Comparison of ENCODE assay signal across 12 mouse cellular contexts in genomic region chr10:83102745-83103144, GRCm38 (mm10).
DNase-seq lines count a peak whose midpoint lies in the region; ATAC-seq and TF ChIP-seq lines count a peak whose summit lies in the region.
"Had no signal": no experiment of that assay in that cellular context is flagged by ENCODE, and none has a peak within 500 bp of the region (broad histone marks: within the 10 kb centered on the region; RNA-seq: fewer than 3 reads in every experiment).

No protein-coding gene starts in this region.

- 34% methylated on average over 15 of the region's 15 CpGs for WGBS in heart, embryonic 14.5 days
- WGBS in forebrain, embryonic 15.5 days = 11% methylated on average over 15 of the region's 15 CpGs
- 37% methylated on average over 15 of the region's 15 CpGs for WGBS in limb, embryonic 14.5 days
- 12% methylated on average over 15 of the region's 15 CpGs for WGBS in neural tube, embryonic 14.5 days

- ATAC-seq in heart, embryonic 14.5 days (ENCODE audit: insufficient number of reproducible peaks, insufficient read depth, low FRiP score, low read depth) = no peak
- ATAC-seq in forebrain, embryonic 15.5 days (replicated peaks) = no peak
- ATAC-seq in limb, embryonic 14.5 days (ENCODE audit: low FRiP score, low read depth) = no peak
- ATAC-seq in neural tube, embryonic 14.5 days (ENCODE audit: low read depth) = no peak
- no peak for ATAC-seq in granulocyte monocyte progenitor cell, adult 5-6 weeks (replicated peaks; ENCODE audit: poor library complexity, severe bottlenecking)
- ATAC-seq: liver, embryonic 12.5 days had no signal

- no peak overlapping the region for H3K9ac ChIP-seq in heart, embryonic 14.5 days (ENCODE audit: low read length)
- H3K9ac ChIP-seq in forebrain, embryonic 15.5 days (replicated peaks) = 0 out of 2 replicates have a peak overlapping the region, but pooled peaks have one; percentile 1
- no peak overlapping the region for H3K9ac ChIP-seq in limb, embryonic 14.5 days (ENCODE audit: low read depth, low read length, severe bottlenecking)
- 0 out of 2 replicates have a peak overlapping the region, but pooled peaks have one; percentile 7 for H3K9ac ChIP-seq in neural tube, embryonic 14.5 days (replicated peaks; ENCODE audit: low read depth, low read length)
- H3K9ac ChIP-seq: liver, embryonic 12.5 days had no signal

- peak overlapping the region; percentile 39 for H3K4me2 ChIP-seq in heart, embryonic 14.5 days (ENCODE audit: low read length)
- peak overlapping the region; percentile 24 for H3K4me2 ChIP-seq in forebrain, embryonic 15.5 days (replicated peaks)
- H3K4me2 ChIP-seq in limb, embryonic 14.5 days (replicated peaks; ENCODE audit: low read depth, low read length, severe bottlenecking) = 0 out of 2 replicates have a peak overlapping the region, but pooled peaks have one; percentile 5
- no peak overlapping the region for H3K4me2 ChIP-seq in neural tube, embryonic 14.5 days (ENCODE audit: low read depth, low read length)
- H3K4me2 ChIP-seq: liver, embryonic 12.5 days had no signal

- no peak overlapping the region for H3K27ac ChIP-seq in heart, embryonic 14.5 days (replicated peaks in 1 of 2; ENCODE audit: control insufficient read depth in 1 of 2, insufficient read depth in 1 of 2, low read depth in 2 of 2, low read length in 2 of 2)
- peak overlapping the region; percentile 68 for H3K27ac ChIP-seq in forebrain, embryonic 15.5 days (replicated peaks)
- H3K27ac ChIP-seq in limb, embryonic 14.5 days (replicated peaks; ENCODE audit: low read depth, low read length) = no peak overlapping the region
- H3K27ac ChIP-seq in neural tube, embryonic 14.5 days (ENCODE audit: low read depth, low read length) = peak overlapping the region; percentile 10; the same call in 1 of the 2 replicates
- H3K27ac ChIP-seq: liver, embryonic 12.5 days had no signal

- no peaks in the 10 kb centered on the region for H3K27me3 ChIP-seq in heart, embryonic 14.5 days (ENCODE audit: control insufficient read depth, insufficient read depth, low read length)
- H3K27me3 ChIP-seq in forebrain, embryonic 15.5 days = no peaks in the 10 kb centered on the region; the same call in 1 of the 2 replicates
- no peaks in the 10 kb centered on the region for H3K27me3 ChIP-seq in limb, embryonic 14.5 days (ENCODE audit: control insufficient read depth, insufficient read depth, low read length)
- H3K27me3 ChIP-seq in neural tube, embryonic 14.5 days (ENCODE audit: control insufficient read depth, insufficient read depth, low read length) = no peaks in the 10 kb centered on the region
- H3K27me3 ChIP-seq: liver, embryonic 12.5 days had no signal

- intact Hi-C loops in heart, postnatal 10 days (cut with DNase I) = loop anchor here (5.0 kb wide), 1 partner anchor 85 kb away; no protein-coding TSS in a partner anchor

- no peak for DNase-seq in heart, postnatal 10 days
- no peak for DNase-seq in limb, embryonic 14.5 days (ENCODE audit: low spot score)
- no peak for DNase-seq in spleen, postnatal 4 days (ENCODE audit: low spot score in 2 of 2)
- no peak for DNase-seq in kidney, adult 11 months
- DNase-seq: kidney, adult 2 months; layer of hippocampus, postnatal 36 days; lung, postnatal 36 days had no signal

- H3K4me1 ChIP-seq in heart, embryonic 14.5 days (ENCODE audit: control insufficient read depth in 2 of 2, insufficient read depth in 2 of 2, low read length in 2 of 2) = peaks cover 19 to 22% of the 10 kb centered on the region in 2 experiments
- H3K4me1 ChIP-seq in forebrain, embryonic 15.5 days = peaks cover 62% of the 10 kb centered on the region
- peaks cover 40% of the 10 kb centered on the region for H3K4me1 ChIP-seq in limb, embryonic 14.5 days (ENCODE audit: control insufficient read depth, insufficient read depth, low read length)
- H3K4me1 ChIP-seq in neural tube, embryonic 14.5 days (ENCODE audit: control insufficient read depth, insufficient read depth, low read length) = peaks cover 29% of the 10 kb centered on the region

- H3K4me3 ChIP-seq in heart, embryonic 14.5 days (ENCODE audit: control insufficient read depth in 1 of 2, insufficient read depth in 1 of 2, low read depth in 1 of 2, low read length in 2 of 2) = no peak overlapping the region
- H3K4me3 ChIP-seq in forebrain, embryonic 15.5 days = no peak overlapping the region
- no peak overlapping the region for H3K4me3 ChIP-seq in limb, embryonic 14.5 days (replicated peaks; ENCODE audit: low read length)
- no peak overlapping the region for H3K4me3 ChIP-seq in neural tube, embryonic 14.5 days (ENCODE audit: low read depth, low read length)
- H3K4me3 ChIP-seq: liver, embryonic 12.5 days had no signal

- no peaks in the 10 kb centered on the region for H3K36me3 ChIP-seq in heart, embryonic 14.5 days (ENCODE audit: control insufficient read depth, insufficient read depth, low read length)
- H3K36me3 ChIP-seq in forebrain, embryonic 15.5 days = no peaks in the 10 kb centered on the region
- H3K36me3 ChIP-seq in limb, embryonic 14.5 days (ENCODE audit: control insufficient read depth, insufficient read depth, low read length) = no peaks in the 10 kb centered on the region
- H3K36me3 ChIP-seq in neural tube, embryonic 14.5 days (ENCODE audit: control insufficient read depth, insufficient read depth, low read length) = no peaks in the 10 kb centered on the region
- H3K36me3 ChIP-seq: liver, embryonic 12.5 days had no signal

- H3K9me3 ChIP-seq in heart, embryonic 14.5 days (ENCODE audit: control insufficient read depth, low read length) = no peaks in the 10 kb centered on the region
- no peaks in the 10 kb centered on the region for H3K9me3 ChIP-seq in forebrain, embryonic 15.5 days
- no peaks in the 10 kb centered on the region for H3K9me3 ChIP-seq in limb, embryonic 14.5 days (ENCODE audit: control insufficient read depth, low read length)
- H3K9me3 ChIP-seq in neural tube, embryonic 14.5 days (ENCODE audit: control insufficient read depth, low read length) = no peaks in the 10 kb centered on the region
- H3K9me3 ChIP-seq: liver, embryonic 12.5 days had no signal

- TF ChIP-seq POLR2A in limb, embryonic 14.5 days (IDR thresholded peaks at IDR 0.05; ENCODE audit: borderline replicate concordance, extremely low read depth, insufficient read depth, insufficient read length) = no peak

Comparison
In these comparisons a context has a peak if more than half of its experiments do, and no peak if none do; other contexts are left out.
1. H3K27ac ChIP-seq: peak in forebrain, embryonic 15.5 days (single experiment) and neural tube, embryonic 14.5 days (single experiment); none in heart, embryonic 14.5 days (0 of 2) and limb, embryonic 14.5 days (single experiment).
2. H3K9ac ChIP-seq: peak in forebrain, embryonic 15.5 days (single experiment) and neural tube, embryonic 14.5 days (single experiment); none in heart, embryonic 14.5 days (single experiment) and limb, embryonic 14.5 days (single experiment).